Mouse (Mus musculus) naive thymus-derived CD4-positive, alpha-beta T cell, adult 2 months (primary cell): Measurements from ENCODE around the gene Teddm2.

Experiments used
- DNase-seq: peaks from one replicate; pipeline ENCODE4 v3.0.0-alpha.2; 2011; ENCODE audit warnings: low read depth

Gene Teddm2

GRCm38 (mm10) chr1:153820216-153820615, 79.8 kb downstream of the Teddm2 start:
- DNase-seq: no peak

- no peak for DNase-seq
These were observed 85.8 kb downstream of the Teddm2 start for GRCm38 (mm10) chr1:153814278-153814677.

DNA sequence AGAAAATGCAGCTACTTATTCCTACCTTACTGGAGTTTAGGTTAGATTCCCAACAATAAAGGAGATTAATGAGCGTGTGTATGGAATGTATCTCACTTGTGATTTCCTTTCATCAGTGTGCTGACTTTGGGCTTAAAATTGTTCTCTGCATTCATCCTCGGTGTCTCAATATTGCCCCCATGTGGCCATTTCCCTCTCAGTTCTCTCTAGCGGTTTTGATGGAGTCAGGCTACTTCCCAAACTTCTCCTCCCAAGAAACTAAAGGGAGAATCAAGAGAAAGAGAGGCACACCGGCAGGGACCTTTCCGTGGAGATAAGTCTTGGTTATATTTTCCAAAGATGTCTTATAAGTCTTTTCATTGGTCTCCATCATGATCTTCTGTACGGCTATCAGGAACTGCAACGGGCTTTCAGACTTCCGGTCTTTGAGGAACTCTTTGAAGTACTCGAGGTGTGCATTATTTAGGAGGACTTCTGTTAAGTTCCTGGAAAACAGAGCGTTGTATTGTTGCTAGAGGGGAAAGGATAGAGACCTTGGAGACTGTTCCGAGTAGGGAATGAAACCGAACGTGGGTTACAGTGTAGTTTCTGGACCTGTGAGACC, 92.5 kb downstream of the Teddm2 start:
- peak; percentile 65 for DNase-seq

DNA sequence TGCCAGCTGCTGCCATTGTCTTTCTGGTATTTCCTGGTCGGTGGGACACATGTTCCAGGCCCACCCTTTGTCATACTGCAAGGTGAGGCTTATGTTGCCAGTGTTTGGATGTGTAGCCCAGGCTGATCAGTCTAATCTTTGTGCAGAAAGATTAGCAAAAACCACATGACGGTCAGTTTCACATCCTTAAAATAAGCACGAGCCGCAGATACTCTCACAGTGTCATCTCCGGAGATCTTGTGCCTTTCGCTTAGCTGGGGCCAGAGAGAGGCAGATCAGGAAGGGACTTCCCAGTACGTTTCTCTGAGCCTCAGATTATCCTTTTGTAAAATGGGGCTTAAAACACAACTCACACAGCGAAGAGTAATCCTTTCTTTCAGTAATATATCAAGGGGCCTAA, 96.5 kb downstream of the Teddm2 start:
- no peak for DNase-seq

DNA sequence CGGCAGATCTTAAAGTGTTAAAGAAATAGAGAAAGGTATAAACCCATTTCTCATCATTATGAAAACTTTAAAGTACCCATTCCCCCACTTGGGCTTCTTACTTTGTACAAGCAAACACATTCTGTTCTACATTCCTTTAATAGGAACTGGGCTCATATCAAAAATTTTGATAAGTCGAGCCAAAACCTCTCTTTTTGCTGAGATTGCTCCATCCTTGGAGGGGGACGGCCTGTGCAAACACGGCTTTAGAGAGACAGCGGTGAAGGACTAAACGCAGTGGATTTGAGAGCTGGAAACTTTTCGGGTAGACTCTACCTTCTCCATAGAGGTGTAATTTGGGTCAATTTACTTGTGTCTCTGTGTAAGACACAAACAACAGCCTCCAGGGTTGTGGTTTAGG, 97.3 kb downstream of the Teddm2 start:
- no peak for DNase-seq
